Mouse (Mus musculus) megakaryocyte, embryonic 14.5 days (primary cell): ENCODE measurements at regions not wholly inside any gene's neighbourhood (a gene's known extent, or its start where the extent isn't known, plus 50 kb on each side); places are given as distances from the start of the nearest gene placed in this dataset.

Source experiments
- FLI1 ChIP-seq: IDR thresholded peaks from 2 replicates; pipeline ENCODE4 v1.6.1; 2012; ENCODE audit warnings: low read length, inconsistent platforms, mixed read lengths
- GATA1 ChIP-seq: IDR thresholded peaks from 3 replicates; pipeline ENCODE4 v1.6.1; 2012; ENCODE audit warnings: mixed read lengths, low read length, inconsistent platforms, borderline replicate concordance

DNA sequence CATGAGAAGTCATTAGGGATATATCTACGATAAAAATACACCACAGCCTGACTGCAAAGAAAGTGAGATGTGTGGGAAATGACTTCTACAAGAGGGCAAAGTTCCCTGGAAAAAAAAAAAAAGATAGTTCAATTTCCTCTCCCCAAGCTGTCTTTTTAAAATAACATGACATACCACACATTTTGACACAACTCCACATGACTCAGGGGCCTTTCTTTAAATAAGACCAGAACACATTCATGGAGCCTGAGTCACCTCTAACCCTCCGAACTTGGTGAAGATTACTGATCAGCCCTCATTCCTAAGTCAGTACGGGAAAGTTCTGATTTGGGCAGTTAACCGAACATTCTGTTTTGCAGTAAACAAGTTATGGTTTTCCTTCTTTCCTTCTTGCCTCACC, 515.6 kb upstream of the Klf6 start:
- no peak for TF ChIP-seq GATA1
- no peak for TF ChIP-seq FLI1
